Mouse (Mus musculus): ENCODE data around the gene Rgs9. TPM values are rescaled to one million over a fixed set of nuclear protein-coding genes. Genes with fewer than 3 reads are reported as not detected.

The Rgs9 gene
- total and polyA plus RNA-seq, 2 experiments from 2014 or later = 14.3 to 30.3 TPM

DNA sequence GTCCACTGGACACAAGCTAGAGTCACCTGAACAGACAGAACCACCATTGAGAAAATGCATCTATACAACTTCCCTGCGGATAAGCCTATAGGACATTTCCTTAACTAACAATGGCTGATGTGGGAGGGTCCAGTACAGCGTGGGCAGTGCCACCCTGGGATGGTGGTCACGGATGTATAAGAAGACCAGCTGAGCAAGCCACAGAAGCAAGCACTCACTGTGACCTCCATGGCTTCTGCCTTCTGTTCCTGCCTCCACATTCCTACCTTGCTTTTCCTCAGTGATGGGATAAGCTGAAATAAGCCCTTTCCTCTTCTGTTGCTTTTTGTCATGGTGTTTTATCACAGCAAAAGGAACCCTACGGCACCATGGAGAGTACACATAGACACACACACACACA, 47.4 kb downstream of the Rgs9 start:
- Histone ChIP-seq H3K4me3 (ENCODE audit: low read length) (no peak overlapping the region), H3K4me2 (ENCODE audit: low read depth, low read length) (no peak overlapping the region), H3K36me3 (ENCODE audit: insufficient read depth, low read length) (no peaks in the 10 kb centered on the region), H3K27ac (no peak overlapping the region), H3K4me1 (ENCODE audit: insufficient read depth, low read length) (no peaks in the 10 kb centered on the region), H3K9ac (replicated peaks; ENCODE audit: low read length) (no peak overlapping the region), H3K27me3 (ENCODE audit: insufficient read depth, low read length) (no peaks in the 10 kb centered on the region), H3K9me3 (ENCODE audit: low read length) (no peaks in the 10 kb centered on the region)
- DNase-seq (ENCODE audit: low spot score) = no peak
- TF ChIP-seq CTCF (IDR thresholded peaks at IDR 0.05; ENCODE audit: low read depth) = no peak
- WGBS = 77% methylated on average over 4 of the region's 4 CpGs
- ATAC-seq = no peak

DNA sequence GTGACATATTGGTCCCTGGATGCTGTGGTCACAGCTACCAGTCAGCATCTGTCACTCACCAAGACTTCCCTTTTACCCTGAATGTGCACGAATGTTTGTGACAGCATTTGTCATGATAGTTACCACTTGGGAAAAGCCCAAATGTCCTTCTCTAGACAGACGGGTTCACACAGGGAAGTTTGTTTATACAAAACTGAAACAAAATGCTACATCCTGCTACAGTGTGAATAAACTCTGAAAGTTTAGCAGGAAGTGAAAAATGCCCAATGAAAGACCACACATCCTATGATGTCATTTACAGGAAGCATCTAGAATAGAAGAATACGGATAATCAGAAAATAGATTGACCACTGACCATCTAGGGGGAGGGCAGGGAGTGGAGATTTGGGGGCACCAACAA, 51.0 kb downstream of the Rgs9 start:
- H3K27ac ChIP-seq = no peak overlapping the region
- H3K4me2 ChIP-seq (ENCODE audit: low read depth, low read length) = no peak overlapping the region
- DNase-seq (ENCODE audit: low spot score) (no peak), ATAC-seq (no peak)
- WGBS = 75% methylated on average over 3 of the region's 3 CpGs
- no peak overlapping the region for H3K9ac ChIP-seq (replicated peaks; ENCODE audit: low read length)
- no peaks in the 10 kb centered on the region for H3K27me3 ChIP-seq (ENCODE audit: insufficient read depth, low read length)
- no peaks in the 10 kb centered on the region for H3K36me3 ChIP-seq (ENCODE audit: insufficient read depth, low read length)
- H3K4me1 ChIP-seq (ENCODE audit: insufficient read depth, low read length) = 0 out of 2 replicates have a peak, but pooled peaks cover 2% of the 10 kb centered on the region
- no peak for TF ChIP-seq CTCF (IDR thresholded peaks at IDR 0.05; ENCODE audit: low read depth)
- H3K9me3 ChIP-seq (ENCODE audit: low read length) = no peaks in the 10 kb centered on the region
- no peak overlapping the region for H3K4me3 ChIP-seq (ENCODE audit: low read length)

DNA sequence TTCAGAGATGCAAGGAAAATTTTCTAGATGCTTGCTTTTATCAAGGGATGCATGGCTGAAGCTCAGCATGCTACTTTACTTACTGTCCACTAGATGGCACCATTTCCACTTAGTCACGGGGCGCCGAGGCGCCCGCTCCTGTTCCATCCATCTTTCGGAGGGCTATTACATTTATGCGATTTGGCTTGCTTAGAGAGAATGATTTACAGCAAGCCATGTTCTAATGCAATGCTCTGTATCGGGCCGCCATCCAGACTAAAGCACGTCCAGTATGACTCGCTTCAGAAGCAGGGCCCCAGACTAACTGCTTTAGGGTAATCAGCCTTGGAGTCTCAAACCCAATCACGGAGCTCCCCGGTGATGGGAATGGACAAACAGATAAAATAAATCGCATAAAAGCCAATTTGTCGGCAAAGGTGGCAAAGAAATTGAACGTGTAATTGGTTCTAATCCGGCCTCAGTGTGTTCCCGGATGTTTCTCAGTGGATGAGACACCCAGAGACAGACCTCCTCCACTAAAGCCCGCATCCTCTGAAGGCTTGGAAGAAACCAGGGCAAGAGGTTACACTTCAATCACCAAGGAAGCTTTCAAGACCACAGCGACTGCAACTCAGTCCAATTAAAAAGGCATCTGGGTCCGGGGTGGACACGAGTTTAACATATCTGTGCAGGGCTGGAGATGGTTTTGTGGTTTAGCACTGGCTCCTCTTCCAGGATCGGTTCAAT, 53.1 kb downstream of the Rgs9 start:
- WGBS = 28% methylated on average over 23 of the region's 23 CpGs
- Histone ChIP-seq H3K4me3 (ENCODE audit: low read length) (no peak overlapping the region), H3K27ac (no peak overlapping the region), H3K4me2 (ENCODE audit: low read depth, low read length) (peak overlapping the region; percentile 38), H3K27me3 (ENCODE audit: insufficient read depth, low read length) (no peaks in the 10 kb centered on the region), H3K4me1 (ENCODE audit: insufficient read depth, low read length) (0 out of 2 replicates have a peak, but pooled peaks cover 2% of the 10 kb centered on the region), H3K36me3 (ENCODE audit: insufficient read depth, low read length) (no peaks in the 10 kb centered on the region), H3K9me3 (ENCODE audit: low read length) (no peaks in the 10 kb centered on the region), H3K9ac (replicated peaks; ENCODE audit: low read length) (0 out of 2 replicates have a peak overlapping the region, but pooled peaks have one; percentile 13)
- peak; percentile 91 for DNase-seq (ENCODE audit: low spot score)
- TF ChIP-seq CTCF (IDR thresholded peaks at IDR 0.05; ENCODE audit: low read depth) = peak; percentile 89
- peak; percentile 73 for ATAC-seq

- peak; percentile 78 for DNase-seq (ENCODE audit: low spot score)
- Histone ChIP-seq H3K36me3 (ENCODE audit: insufficient read depth, low read length) (no peaks in the 10 kb centered on the region), H3K27ac (no peak overlapping the region), H3K9me3 (ENCODE audit: low read length) (no peaks in the 10 kb centered on the region), H3K4me1 (ENCODE audit: insufficient read depth, low read length) (0 out of 2 replicates have a peak, but pooled peaks cover 2% of the 10 kb centered on the region), H3K4me3 (ENCODE audit: low read length) (no peak overlapping the region), H3K9ac (replicated peaks; ENCODE audit: low read length) (no peak overlapping the region), H3K27me3 (ENCODE audit: insufficient read depth, low read length) (no peaks in the 10 kb centered on the region), H3K4me2 (ENCODE audit: low read depth, low read length) (no peak overlapping the region)
- no peak; the same call in 1 of the 2 replicates for ATAC-seq
- WGBS = 44% methylated on average over 4 of the region's 4 CpGs
- TF ChIP-seq CTCF (IDR thresholded peaks at IDR 0.05; ENCODE audit: low read depth) = no peak
These were observed 57.8 kb downstream of the Rgs9 start for GRCm38 (mm10) chr11:109240126-109240525.

- DNase-seq (ENCODE audit: low spot score) (no peak), ATAC-seq (no peak)
- H3K36me3 ChIP-seq (ENCODE audit: insufficient read depth, low read length) = no peaks in the 10 kb centered on the region
- TF ChIP-seq CTCF (IDR thresholded peaks at IDR 0.05; ENCODE audit: low read depth) = no peak
- WGBS = 80% methylated on average over 6 of the region's 6 CpGs
- H3K4me3 ChIP-seq (ENCODE audit: low read length) = no peak overlapping the region
- no peak overlapping the region for H3K4me2 ChIP-seq (ENCODE audit: low read depth, low read length)
- no peak overlapping the region for H3K9ac ChIP-seq (replicated peaks; ENCODE audit: low read length)
- H3K4me1 ChIP-seq (ENCODE audit: insufficient read depth, low read length) = no peaks in the 10 kb centered on the region
- no peaks in the 10 kb centered on the region for H3K9me3 ChIP-seq (ENCODE audit: low read length)
- no peak overlapping the region for H3K27ac ChIP-seq
- no peaks in the 10 kb centered on the region for H3K27me3 ChIP-seq (ENCODE audit: insufficient read depth, low read length)
These were observed 59.3 kb downstream of the Rgs9 start for GRCm38 (mm10) chr11:109238671-109239070.

DNA sequence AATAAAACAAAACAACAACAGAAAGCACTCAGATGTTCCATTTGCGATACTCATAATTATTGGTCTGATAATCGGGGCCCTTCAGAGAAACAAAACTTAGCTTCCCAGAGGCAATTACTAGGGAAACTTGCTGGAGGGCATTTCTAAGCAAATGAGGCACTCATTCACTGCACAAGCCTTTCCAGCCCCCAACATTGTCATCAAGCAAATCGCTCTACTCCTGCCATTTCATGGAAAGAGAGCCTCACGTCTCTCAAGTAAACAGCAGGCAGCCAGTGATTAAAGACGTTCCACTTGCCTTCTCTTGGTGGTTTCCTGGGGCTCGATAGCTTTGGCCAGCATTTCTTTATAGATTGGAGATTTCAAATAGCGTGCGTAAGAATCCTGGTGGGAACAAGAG, 60.1 kb downstream of the Rgs9 start:
- Histone ChIP-seq H3K9ac (replicated peaks; ENCODE audit: low read length) (no peak overlapping the region), H3K4me2 (ENCODE audit: low read depth, low read length) (no peak overlapping the region), H3K4me1 (ENCODE audit: insufficient read depth, low read length) (no peaks in the 10 kb centered on the region), H3K27ac (no peak overlapping the region), H3K36me3 (ENCODE audit: insufficient read depth, low read length) (no peaks in the 10 kb centered on the region), H3K27me3 (ENCODE audit: insufficient read depth, low read length) (no peaks in the 10 kb centered on the region), H3K9me3 (ENCODE audit: low read length) (no peaks in the 10 kb centered on the region), H3K4me3 (ENCODE audit: low read length) (no peak overlapping the region)
- 43% methylated on average over 8 of the region's 8 CpGs for WGBS
- DNase-seq (ENCODE audit: low spot score) = no peak
- ATAC-seq = no peak
- no peak for TF ChIP-seq CTCF (IDR thresholded peaks at IDR 0.05; ENCODE audit: low read depth)

DNA sequence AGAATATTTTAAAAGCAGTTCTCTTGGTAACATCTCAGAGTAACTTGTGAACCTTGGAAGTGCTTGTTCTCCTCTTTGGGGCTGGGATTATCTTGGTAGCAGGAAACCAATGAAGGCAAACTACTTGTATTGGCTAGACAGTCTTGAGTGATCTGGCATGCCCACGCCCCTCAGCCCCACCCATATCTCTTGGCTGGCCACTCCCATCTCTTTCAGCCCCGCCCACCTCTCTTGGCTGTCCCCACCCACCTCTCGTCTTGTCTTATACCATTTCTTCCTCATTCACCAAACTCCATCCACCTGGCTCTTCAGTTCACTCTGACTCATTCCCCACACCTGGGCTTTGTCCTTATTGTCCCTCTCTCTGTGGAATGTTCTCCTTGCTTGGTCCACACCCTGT, 64.3 kb downstream of the Rgs9 start:
- H3K4me1 ChIP-seq (ENCODE audit: insufficient read depth, low read length) = no peaks in the 10 kb centered on the region
- no peaks in the 10 kb centered on the region for H3K27me3 ChIP-seq (ENCODE audit: insufficient read depth, low read length)
- DNase-seq (ENCODE audit: low spot score) = no peak
- no peak for ATAC-seq
- no peak overlapping the region for H3K4me2 ChIP-seq (ENCODE audit: low read depth, low read length)
- no peaks in the 10 kb centered on the region for H3K9me3 ChIP-seq (ENCODE audit: low read length)
- H3K36me3 ChIP-seq (ENCODE audit: insufficient read depth, low read length) = no peaks in the 10 kb centered on the region
- no peak overlapping the region for H3K4me3 ChIP-seq (ENCODE audit: low read length)
- WGBS = 85% methylated on average over 3 of the region's 3 CpGs
- TF ChIP-seq CTCF (IDR thresholded peaks at IDR 0.05; ENCODE audit: low read depth) = no peak
- H3K27ac ChIP-seq = no peak overlapping the region
- no peak overlapping the region for H3K9ac ChIP-seq (replicated peaks; ENCODE audit: low read length)

Data from hindbrain, postnatal 0 days (tissue).